Mouse (Mus musculus) T-cell, adult 66 days (primary cell): ENCODE measurements around the gene Ccdc88b. TPM values are rescaled to one million over a fixed set of nuclear protein-coding genes. Genes with fewer than 3 reads are reported as not detected.

Experiments
- total RNA-seq, 2 experiments: library from RNA; stranded (reverse); gene quantifications; 3 replicates in 1 of 2; 4 replicates in 1 of 2; pipeline ENCODE4 v1.2.4; 2023

The Ccdc88b gene
- total RNA-seq: 100 to 1,000 TPM in 1 of 2 experiments, 10 to 100 TPM in 1; 92.8 to 115 TPM

DNA sequence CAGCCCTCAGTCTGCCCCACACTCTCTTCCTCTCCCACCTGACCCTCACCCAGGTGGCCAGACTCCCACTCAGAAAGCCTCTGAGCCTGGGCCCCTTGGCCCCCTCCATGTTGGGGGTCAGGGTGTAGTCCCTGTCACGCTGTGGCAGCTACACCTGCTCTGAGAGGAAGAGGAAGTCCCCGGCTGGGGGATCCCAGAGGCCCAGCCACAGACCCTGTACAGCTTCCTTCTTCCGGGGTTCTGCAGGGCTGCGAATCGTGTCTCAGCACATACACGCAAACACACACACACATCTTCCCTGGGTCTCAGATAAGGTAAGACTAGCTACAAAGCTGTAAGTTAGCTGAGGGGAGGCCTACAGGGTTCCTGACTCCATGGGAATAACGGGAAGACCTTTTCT is at the start of gene Ccdc88b:
Ccdc88b (minus strand) TSS at position 181 of the 400 bp plus-strand sequence.

DNA sequence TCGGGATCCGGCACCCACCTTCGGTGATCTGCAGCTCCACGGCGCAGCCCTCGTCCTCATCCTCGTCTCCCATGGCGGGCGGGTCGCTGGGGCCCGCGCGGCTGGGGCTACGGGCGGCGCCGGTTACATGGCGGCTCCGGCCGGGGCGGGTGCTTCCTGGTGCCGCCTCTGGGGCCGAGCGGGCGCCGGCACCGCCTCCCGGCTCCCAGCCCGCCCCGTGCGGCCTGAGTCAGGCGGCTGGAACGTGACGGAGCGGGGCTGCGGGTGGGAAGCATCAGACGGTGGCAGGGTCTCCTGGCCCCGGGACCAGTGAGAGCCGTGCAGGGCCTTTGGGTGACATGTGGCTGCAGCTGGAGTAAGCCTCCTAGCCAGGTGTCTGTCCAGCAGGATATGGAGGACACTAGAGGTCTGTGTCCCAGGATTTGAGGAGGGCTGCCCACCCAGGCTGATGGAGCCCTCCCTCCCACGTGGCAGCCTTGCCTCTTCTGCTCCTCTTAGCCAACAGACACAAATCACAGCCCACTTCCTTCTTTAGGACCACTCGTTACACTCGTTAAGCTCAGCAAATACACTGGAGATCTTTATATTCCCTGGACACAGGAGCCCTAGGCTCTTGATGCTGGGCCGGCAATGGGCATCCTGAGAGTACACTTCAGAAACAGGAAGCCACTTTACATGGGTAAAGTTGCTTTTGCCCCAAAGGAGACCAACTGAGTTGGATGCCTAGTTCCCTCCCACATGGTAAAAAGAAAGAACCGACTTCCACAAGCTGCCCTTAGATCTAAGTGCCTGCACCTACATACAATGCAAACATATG is 17.3 kb downstream of the Ccdc88b start, which contains the start of gene Rps6ka4:
Rps6ka4 (minus strand) TSS at position 162 of the 817 bp plus-strand sequence.

Other genes starting within 250 kb of the Ccdc88b start
- 10 to 100 TPM; 40.2 to 46.5 TPM for gene Rps6ka4, start 17.6 kb downstream of the Ccdc88b start, total RNA-seq
- 100 to 1,000 TPM; 122 to 142 TPM for gene Trmt112, start 51.5 kb upstream of the Ccdc88b start, total RNA-seq
- gene Prdx5, start 51.9 kb upstream of the Ccdc88b start, total RNA-seq: 10 to 100 TPM; 66.4 to 71.5 TPM
- 10 to 100 TPM; 34.4 to 41.3 TPM for gene Esrra, start 63.6 kb upstream of the Ccdc88b start, total RNA-seq
- gene Catsperz, start 67.2 kb upstream of the Ccdc88b start, total RNA-seq: not detected
- gene Kcnk4, start 76.3 kb upstream of the Ccdc88b start, total RNA-seq: not detected
- 10 to 100 TPM; 12.0 to 20.5 TPM for gene Bad, start 83.7 kb upstream of the Ccdc88b start, total RNA-seq
- gene Gpr137, start 84.3 kb upstream of the Ccdc88b start, total RNA-seq: 10 to 100 TPM in 1 of 2 experiments, 1 to 10 TPM in 1; 8.3 to 10.8 TPM
- gene Ppp1r14b, start 116.8 kb upstream of the Ccdc88b start, total RNA-seq: 100 to 1,000 TPM; 130 to 155 TPM
- gene Plcb3, start 118.3 kb upstream of the Ccdc88b start, total RNA-seq: 10 to 100 TPM; 13.8 TPM
- 10 to 100 TPM; 17.0 to 22.9 TPM for gene Fkbp2, start 122.3 kb upstream of the Ccdc88b start, total RNA-seq
- gene Vegfb, start 129.4 kb upstream of the Ccdc88b start, total RNA-seq: 10 to 100 TPM; 10.7 to 13.1 TPM
- gene Dnajc4, start 134.4 kb upstream of the Ccdc88b start, total RNA-seq: 10 to 100 TPM; 25.1 to 28.3 TPM
- gene Nudt22, start 137.9 kb upstream of the Ccdc88b start, total RNA-seq: 1 to 10 TPM; 4.2 to 8.3 TPM
- gene Trpt1, start 137.9 kb upstream of the Ccdc88b start, total RNA-seq: 1 to 10 TPM; 2.1 to 3.4 TPM
- 100 to 1,000 TPM; 179 to 199 TPM for gene Fermt3, start 161.3 kb upstream of the Ccdc88b start, total RNA-seq
- 100 to 1,000 TPM; 105 to 157 TPM for gene Stip1, start 181.8 kb upstream of the Ccdc88b start, total RNA-seq
- gene Macrod1, start 198.6 kb upstream of the Ccdc88b start, total RNA-seq: 10 to 100 TPM; 12.1 to 16.4 TPM
- not detected for gene Flrt1, start 247.5 kb upstream of the Ccdc88b start, total RNA-seq